Mouse (Mus musculus) layer of hippocampus, postnatal 10 days (tissue): ENCODE measurements at regions not wholly inside any gene's neighbourhood (a gene's known extent, or its start where the extent isn't known, plus 50 kb on each side); places are given as distances from the start of the nearest gene placed in this dataset.

Experiments
- DNase-seq, 2 experiments: peaks; one replicate each; pipeline ENCODE4 v3.0.0; 2021; ENCODE audit warnings: low spot score in 2 of 2

DNA sequence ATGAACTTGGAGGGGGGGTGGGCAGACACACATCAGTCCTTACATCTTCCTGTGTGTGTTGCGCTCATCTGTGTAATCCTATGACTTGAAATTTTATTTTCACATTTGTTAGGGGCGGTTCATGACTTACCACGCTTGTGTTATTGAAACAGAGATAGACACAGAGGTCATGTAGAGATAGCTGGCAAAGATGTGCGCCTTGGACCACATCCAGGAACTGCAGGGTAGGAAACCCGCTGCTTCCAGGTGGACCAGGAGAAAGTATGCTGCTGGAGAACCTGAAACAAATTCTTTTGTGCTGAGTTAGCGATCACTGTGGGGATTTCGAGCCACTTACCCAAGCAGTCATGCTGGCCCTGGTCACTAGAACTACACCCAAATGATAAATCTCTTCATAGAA is 89.1 kb downstream of the Kcnj2 start:
- DNase-seq, result no peak

DNA sequence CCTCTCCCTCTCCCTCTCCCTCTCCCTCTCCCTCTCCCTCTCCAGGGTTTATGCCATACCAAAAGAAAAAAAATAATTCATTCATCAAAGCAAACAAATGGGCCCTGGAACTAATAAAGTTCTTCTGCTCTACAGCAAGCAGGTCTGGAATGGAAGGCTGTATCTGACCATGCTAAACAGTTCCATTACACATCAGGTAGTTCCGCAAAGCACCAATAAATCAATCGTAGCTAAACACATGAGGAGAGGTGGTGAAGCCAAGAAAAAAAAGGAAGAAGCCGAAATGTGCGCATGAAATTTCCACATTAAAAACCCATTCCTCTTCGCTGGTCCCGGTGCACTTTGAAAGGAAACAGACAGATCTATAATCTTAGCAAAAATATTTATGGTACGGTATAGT is 89.8 kb downstream of the Kcnj2 start:
- no peak for DNase-seq

DNA sequence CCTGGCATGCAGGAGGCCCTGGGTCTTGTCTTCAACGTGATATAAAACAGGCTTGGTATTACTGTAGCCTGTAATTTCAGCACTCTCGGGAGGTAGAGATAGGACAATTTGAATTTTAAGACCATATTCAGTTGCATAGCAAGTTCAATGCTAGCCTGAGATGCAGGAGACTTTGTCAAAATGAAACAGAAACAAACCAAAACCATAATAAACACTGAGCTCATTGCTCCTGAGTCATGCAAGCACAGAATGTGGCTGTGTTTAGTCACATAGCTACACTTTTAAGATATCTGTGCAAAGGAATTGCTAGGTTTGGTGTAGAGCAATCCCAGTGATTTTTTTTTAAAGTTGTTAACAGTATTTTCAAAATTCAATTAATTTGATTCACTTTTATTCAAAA is 93.3 kb downstream of the Kcnj2 start:
- no peak for DNase-seq

DNA sequence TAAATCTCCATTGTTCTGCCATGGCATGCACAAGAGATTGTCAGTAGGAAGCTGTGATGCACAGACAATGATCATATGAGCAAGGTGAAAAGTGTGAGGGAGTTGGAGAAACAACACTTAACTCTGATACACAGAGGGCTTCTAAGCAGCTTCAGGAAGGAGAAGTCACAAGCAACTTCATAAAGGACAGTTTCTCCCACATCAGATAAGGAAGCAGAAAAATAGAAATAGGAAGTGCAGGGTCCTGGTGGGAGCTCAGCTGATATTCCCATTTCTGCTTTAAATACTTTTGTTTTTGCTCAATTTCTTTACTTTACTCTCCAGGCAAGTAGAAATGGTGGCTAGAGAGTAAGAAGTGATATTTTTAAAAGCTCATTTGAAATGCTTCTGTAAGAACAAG is 98.9 kb downstream of the Kcnj2 start:
- no peak for DNase-seq

DNA sequence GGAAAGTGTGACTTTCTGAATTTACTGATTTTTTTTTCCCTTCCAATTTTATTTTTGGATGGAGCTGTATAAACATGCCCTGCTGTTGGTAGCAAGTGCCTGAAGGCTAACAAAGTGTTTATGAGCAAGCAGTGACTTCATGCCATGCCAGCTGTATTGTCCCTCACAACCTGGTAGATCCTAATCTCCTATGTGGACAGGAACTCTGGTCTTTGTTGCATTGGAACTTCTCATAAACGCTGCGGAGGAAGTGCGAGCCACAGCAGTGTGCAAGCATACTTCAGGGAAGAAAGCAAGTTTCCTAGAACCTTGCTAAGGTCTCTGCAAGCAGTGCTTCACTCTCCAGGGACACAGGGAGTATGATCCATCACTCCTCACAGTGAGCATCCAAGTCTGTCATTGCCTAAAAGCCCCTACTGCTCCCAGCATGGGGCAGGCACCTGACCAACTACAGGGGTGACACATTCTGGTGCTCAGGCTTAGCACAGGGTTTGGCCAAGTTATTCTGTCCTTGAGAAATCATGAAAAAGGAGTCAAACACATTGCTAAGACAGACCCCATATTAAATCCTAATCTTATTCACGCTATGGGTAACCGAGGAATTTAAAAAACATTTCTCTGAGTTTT is 104.3 kb downstream of the Kcnj2 start:
- DNase-seq, result no peak

DNA sequence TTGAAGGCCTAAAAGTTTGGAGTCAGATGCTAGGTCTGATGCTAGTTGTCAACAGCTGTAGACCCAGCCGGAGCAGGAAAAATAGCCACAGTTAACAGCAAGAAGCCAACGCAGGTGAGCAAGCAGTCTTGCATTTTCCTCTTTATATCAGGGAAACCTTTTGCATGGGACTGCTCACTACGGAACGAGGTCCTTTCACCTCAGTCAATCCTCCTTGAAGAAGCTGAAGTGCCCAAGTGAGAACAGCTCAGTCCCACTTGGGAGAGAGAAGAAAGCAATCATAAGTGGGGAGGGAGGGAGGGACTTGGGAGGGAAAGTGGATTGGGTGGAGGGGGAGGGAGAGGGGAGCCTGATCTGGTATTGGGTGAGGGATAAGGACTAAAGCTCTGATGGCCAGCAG is 107.6 kb downstream of the Kcnj2 start:
- no peak for DNase-seq

DNA sequence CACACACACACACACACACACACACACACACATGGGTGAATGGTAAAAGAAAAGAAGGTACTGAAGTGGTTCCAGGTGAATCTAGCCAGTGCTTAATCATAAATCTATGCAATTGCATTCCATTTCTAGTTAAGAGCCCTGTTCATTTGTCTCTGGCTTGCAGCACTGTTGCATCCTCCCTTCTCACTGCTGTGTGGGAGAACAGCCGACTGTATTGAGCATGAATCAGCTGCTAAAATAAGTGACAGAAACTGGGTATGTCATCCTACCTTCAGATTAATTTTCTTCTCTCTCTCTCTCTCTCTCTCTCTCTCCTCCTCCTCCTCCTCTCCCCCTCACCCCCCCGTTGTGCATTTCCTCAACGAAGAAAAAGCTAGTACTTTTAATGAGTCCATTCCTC is 109.6 kb downstream of the Kcnj2 start:
- peak in 1 of 2 experiments; percentile 20 for DNase-seq

DNA sequence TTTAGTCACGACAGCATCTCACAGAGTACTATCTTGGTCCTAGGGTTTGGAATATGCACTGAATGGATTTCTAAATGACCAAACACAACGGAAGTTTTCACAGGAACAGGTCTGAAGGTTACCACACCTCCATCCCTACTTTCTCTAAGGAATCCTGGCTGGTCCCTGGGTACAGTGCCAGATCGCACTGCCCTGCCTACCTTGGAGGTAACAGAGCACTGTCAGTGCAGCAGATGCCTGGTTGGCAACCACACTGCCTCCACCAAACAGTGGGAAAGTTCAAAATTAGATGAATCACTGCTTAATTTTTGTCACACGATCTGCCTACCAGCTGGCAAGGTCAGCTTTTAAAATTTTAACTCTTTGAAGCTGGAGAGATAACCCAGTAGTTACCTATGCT is 111.6 kb downstream of the Kcnj2 start:
- DNase-seq, result peak; percentile 13 to 19

DNA sequence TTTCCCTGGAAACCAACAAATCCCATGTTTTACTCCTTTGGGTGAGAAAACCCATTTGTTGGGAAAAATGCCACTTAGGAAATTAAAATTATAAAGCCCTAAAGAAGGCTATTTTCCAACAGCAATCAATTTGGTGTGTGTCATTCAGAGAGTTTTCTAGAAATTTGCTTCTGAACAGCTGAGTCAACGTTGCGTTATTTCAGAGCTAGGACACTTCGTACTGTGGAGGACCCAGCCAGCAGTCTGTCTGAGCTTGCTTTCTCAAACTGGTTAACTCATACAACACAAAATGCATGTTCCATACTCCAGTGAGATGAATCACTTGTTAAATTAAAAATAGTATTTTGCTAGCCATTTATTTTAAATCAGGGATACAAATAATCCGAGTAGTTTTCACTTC is 131.5 kb downstream of the Kcnj2 start:
- DNase-seq, result no peak

DNA sequence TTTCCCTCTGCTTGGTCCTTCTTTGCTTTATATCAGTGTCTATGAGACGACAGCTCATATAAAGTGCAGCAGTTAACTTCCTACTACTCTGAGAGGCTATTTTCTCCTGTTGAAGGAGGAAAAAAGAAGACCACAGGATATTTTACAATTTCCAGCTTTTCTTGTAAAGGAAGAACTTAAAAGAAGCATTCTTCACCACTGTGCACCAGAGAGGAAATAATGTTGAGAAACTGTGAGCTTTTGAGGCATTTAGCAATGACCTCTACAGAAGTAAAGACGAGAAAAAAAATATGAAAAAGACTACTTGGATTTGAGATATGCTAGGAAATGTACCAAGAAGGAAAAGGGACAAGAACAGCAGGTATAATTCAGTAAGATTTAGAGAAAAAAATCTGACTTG is 134.5 kb downstream of the Kcnj2 start:
- DNase-seq, result no peak

DNA sequence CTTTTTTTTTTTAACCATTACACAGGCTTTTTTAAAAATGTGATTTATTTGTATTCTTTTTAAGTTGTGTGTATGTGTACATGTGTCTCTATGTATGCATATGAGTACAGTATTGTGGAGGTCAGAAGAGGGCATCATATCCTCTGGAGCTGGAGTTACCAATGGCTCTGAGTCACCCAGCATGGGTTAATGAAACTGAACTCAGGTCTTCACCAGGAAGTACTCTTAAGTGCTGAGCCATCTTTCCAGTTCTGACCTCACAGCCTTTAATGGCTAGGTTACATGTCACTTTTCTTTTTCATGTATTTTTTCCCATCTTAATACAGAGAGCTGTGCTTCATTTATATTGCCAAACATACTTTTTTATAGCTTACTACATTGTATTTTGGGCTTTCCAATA is 136.8 kb downstream of the Kcnj2 start:
- DNase-seq, result no peak

DNA sequence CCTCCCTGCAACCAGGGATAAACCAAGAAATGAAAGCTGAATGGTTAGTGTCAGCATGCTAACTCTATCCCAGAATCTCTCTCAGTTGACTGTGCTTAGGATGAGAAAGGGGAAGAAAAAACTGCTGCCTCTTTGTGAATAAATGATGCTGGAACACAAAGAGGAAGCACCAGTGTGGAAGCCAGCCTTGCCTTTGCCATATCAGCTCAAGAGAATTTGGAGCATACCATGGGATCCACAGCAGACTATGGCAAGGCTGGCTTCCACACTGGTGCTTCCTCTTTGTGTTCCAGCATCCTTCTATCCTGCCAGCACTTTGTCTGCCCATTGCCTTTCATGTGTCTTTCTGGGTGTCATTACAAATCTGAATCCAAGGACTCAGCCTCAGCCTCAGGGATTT is 144.6 kb downstream of the Kcnj2 start:
- no peak for DNase-seq

DNA sequence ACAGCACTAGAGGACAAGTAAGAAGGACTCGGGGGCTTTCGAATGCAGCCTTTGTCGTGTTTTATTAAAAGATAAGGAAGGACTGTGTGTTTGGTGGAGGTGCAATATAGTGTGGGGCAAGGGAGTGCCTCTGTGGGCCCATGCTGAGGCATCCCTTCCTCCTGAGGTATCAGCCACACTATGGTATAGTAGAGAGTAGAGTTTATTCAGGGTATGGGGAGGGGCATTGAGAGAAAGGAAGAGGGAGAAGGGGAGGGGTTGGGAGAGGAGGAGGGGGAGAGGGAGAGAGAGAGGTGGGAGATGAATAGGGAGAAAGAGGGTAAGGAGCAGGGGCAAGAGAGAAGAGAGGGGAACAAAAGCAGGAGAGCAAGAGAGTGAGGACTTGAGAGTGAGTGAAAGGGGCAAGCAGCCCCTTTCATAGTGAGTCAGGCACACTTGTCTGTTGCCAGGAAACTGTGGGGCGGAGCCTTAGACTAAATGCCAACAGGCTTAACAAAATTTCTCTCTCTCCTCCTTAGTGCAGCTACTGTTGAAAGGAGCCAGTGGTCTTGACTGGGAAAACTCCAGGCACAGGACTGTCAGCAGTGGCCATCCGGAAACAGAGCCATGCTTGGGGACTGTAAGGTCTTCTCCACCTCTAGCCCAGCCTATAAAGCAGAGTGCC is 146.2 kb downstream of the Kcnj2 start:
- peak in 1 of 2 experiments; percentile 12 for DNase-seq

DNA sequence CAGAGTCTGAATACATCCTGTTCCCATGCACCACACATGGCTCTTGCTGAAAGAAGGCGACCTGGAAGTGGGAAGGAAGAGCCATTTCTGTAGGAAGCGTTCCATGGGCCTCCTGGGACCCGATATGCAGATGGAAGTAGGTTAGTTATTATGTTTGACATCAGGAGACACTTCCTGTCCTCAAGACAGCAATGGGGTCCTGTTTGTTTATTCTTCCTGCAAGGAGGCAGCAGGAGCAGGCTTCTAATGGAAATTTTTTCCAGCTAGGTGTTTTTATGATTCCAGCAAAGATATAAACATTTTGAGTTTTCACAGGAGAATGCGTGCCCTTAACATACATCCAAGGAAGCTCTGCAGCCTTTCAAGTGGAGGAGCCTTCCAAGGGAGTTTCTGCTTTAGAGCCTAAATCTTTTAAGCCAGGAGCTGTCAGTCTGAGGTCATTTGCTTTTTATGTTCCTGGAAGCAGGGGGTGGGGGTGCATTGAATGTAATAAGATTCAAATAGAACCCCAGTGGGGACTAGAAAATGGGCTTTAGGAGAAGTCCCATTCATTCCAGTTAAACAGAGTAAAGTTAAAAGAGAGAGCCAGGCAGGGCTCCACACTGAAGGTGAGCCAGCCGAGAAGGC is 146.9 kb downstream of the Kcnj2 start:
- no peak for DNase-seq

DNA sequence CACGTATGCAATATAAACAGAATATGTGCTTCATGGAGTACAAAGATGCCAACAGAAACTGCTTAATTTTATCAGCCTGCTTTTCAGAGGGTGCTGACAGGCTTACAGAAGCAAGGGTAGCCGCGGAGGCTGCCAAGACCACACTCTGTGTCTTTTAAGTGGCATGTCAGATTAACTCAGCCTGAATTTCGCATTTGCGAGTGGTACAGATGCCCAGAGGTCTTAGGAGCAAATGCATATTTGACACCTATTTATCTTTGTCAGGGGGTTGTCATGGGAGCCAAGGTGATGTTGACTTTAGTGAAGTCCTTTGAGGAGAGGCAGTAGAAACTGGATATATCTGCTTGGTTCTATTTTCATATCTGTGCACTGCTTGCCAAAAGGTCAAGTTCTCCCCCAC is 149.0 kb downstream of the Kcnj2 start:
- no peak for DNase-seq

DNA sequence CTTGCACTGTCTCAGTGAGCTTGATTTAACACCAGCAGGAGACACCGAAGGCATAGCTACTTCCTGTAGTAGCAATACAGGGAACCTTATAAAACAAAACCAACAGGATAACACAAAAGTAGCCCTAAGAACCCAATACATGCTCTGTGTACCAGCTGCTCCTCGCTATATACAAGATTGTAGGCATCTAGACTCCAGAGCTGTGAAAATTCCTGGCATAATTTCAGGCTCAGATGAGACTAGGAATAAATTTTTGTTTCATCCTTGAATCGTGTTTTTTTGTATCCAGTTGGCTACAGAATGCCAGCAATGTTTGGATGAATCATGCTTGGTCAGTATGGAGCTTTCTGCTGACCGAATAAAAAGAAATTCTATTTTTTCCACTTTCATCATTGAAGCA is 157.9 kb downstream of the Kcnj2 start:
- DNase-seq, result no peak

DNA sequence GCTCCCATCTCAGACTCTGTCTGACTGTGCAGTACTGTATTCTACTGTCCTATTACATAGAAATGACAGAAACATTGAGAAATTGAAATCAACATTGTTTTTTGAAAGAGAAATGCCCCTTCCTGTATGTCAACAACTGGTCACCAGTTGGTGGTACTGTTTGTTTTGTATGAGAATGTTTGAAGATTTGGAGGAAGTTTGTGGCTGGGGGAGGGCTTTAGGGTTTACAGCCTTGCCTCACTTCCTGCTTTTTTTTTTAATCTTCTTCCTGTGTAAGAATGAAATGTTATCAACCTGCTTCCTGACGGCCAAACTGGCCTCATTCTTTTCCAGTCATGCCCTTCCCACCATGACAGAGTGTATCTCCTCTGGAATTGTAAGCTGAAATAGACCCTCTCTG is 161.3 kb downstream of the Kcnj2 start:
- no peak for DNase-seq

DNA sequence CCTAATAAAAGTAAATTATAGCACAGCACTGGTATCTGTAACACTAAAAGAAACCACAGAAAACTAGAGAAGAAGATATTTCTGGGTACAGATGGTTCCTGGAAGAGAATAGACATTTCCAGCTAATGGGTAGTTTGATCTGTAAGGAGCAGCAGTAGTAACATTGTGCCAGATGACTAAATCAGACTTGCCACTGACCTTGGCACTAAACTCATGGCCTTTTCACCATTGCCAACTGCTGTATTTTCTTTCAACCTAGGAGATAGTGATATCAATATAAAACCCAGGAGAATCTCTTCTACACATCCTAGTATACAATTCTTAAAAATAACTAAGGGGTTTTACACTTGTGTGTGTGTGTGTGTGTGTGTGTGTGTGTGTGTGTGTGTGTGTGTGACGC is 170.8 kb downstream of the Kcnj2 start:
- DNase-seq, result no peak

DNA sequence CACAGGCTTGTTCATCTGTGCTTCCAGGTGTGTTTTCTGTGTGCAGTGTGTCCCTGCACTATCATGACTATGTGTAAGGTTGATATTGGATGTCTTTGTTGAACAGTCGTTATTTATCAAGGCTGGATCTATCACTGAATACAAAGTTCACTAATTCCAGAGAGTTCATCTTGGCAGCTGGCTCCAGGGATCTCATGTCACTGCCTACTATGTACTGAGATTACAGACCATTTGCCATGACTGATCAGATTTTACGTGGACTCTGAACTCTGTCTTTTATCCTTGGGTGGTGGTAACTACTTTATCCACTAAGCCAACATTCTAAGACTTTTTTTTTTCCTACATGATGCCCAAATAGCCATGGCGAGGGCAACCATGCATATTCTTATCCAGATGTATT is 173.8 kb downstream of the Kcnj2 start:
- no peak for DNase-seq

DNA sequence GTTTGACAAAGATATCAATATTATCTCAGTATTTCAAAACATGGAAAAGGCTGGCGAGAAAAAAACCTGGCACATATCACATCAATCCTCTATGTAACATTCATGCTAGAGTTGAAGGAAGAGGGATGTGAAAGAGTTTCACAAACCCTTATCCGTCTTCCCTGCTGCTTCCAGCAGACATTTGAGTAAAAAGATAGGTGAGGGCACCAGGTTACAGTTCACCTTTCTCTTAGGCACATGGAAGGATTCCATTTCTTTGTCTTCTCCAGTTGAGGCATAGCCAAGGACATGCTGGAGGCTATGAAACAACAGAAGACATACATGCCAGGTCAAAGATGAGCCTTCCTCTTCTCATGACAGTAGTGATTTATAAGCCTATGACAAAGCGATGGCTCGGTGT is 186.3 kb downstream of the Kcnj2 start:
- DNase-seq, result no peak

DNA sequence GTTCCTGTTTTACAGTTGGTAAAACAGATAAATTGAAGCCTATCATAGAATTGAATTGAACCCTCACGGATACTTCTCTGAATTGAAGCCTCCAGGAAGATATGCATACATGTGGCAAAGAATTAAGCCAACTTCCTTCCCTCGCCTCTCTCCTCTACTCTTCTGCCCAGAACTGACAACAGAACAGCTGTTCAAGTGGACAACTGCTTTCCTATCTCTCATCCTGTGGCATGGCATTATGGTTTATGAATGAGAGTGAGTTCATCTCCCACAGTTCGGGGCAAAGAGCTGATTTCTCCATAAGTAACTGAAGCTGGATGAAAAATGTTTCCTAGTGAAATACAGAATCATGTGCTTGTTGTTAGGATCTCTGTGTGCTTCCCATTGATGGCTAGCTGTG is 190.6 kb downstream of the Kcnj2 start:
- no peak for DNase-seq

DNA sequence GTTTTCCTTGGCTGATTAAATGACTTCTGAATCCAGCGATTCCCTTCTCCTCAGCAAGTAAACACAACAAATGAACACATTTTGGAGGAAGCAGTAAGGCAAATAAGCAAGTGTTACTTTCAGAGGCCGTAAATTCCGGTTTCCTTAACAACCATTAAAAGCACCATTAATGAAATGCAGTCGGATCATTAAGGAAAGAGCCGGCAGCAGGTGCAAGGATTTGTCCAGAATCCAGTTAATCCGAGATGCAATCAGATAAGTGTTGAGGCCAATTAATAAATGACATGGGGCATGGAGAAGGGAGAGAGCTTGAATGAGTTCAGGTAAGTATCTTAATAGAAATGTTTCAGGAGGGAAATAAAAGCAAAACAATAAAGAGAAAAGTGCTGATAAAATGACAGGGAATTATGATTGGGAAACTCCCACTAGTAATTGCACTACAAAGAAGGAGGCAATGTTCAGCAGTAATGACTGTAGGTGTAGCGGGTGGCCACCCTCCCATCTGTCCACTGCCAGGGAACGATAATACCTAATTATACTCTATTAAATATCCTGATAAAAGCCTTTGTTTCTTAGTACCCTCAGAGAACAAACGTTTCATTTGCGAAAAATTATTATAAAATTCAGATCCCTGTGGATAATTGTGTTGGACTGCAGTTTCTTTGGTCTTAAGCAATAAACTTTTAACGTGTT is 194.9 kb downstream of the Kcnj2 start:
- no peak for DNase-seq
